Mouse (Mus musculus) midbrain, embryonic 15.5 days (tissue): Measurements from ENCODE around the gene Otulinl. TPM values are rescaled to one million over a fixed set of nuclear protein-coding genes. Genes with fewer than 3 reads are reported as not detected.

Experiments
- ATAC-seq: fragments of 200-750 bp; cut with Nextera tagmentation; replicated peaks from 2 replicates; pipeline ENCODE4 v1.8.0; 2017; ENCODE audit warnings: moderate TSS enrichment
- H3K27ac ChIP-seq: fragments of 300-500 bp; sonication (generic); 2 replicates; pipeline ENCODE4 v1.5.1; 2015; ENCODE audit warnings: mild to moderate bottlenecking, inconsistent platforms
- H3K27me3 ChIP-seq: fragments of 300-500 bp; sonication (generic); replicated peaks from 2 replicates; pipeline ENCODE4 v1.6.1; 2015; ENCODE audit warnings: inconsistent platforms
- H3K36me3 ChIP-seq: fragments of 300-500 bp; sonication (generic); replicated peaks from 2 replicates; pipeline ENCODE4 v1.6.1; 2015; ENCODE audit warnings: inconsistent platforms
- H3K4me1 ChIP-seq: fragments of 300-500 bp; sonication (generic); 2 replicates; pipeline ENCODE4 v1.6.1; 2015; ENCODE audit warnings: inconsistent platforms
- H3K4me2 ChIP-seq: fragments of 300-500 bp; sonication (generic); 2 replicates; pipeline ENCODE4 v1.6.1; 2015; ENCODE audit warnings: inconsistent platforms, mild to moderate bottlenecking, moderate library complexity
- H3K4me3 ChIP-seq: fragments of 300-500 bp; sonication (generic); 2 replicates; pipeline ENCODE4 v1.5.1; 2015; ENCODE audit warnings: mild to moderate bottlenecking, inconsistent platforms
- H3K9ac ChIP-seq: fragments of 300-500 bp; sonication (generic); 2 replicates; pipeline ENCODE4 v1.6.1; 2015; ENCODE audit warnings: mild to moderate bottlenecking, inconsistent platforms
- H3K9me3 ChIP-seq: fragments of 300-500 bp; sonication (generic); 2 replicates; pipeline ENCODE4 v1.6.1; 2016; ENCODE audit warnings: inconsistent platforms
- WGBS: fragments of 180-500 bp; shearing (Covaris S2); methylation state at CpG from one replicate; pipeline ENCODE4 v1.1.7; 2015; ENCODE audit warnings: mixed read lengths; 5-methylcytosine and 5-hydroxymethylcytosine counted together
- polyA plus RNA-seq: library from polyadenylated mRNA; unstranded; fragments of >200 nt; fragmentation: Nextera tagmentation; extraction: Ambion mirVana; gene quantifications from 2 replicates; pipeline ENCODE4 v1.2.1, GENCODE M21; 2015

The Otulinl gene
- polyA plus RNA-seq, 1 experiment from 2014 or later: 13.3 TPM

- no peaks in the 10 kb centered on the region for H3K36me3 ChIP-seq
- H3K9me3 ChIP-seq: no peaks in the 10 kb centered on the region
- H3K4me2 ChIP-seq: no peak overlapping the region
- no peaks in the 10 kb centered on the region for H3K27me3 ChIP-seq
- H3K9ac ChIP-seq: no peak overlapping the region
- H3K4me3 ChIP-seq: no peak overlapping the region
- no peak overlapping the region for H3K27ac ChIP-seq
- ATAC-seq: no peak; the same call in 1 of the 2 replicates
- WGBS: 39% methylated on average over 11 of the region's 11 CpGs
- H3K4me1 ChIP-seq: peaks cover 7% of the 10 kb centered on the region
Measured at GRCm38 (mm10) chr15:27702031-27702971, 20.9 kb upstream of the Otulinl start.

GRCm38 (mm10) chr15:27697632-27698031, 16.3 kb upstream of the Otulinl start:
- H3K27ac ChIP-seq: no peak overlapping the region
- H3K27me3 ChIP-seq: no peaks in the 10 kb centered on the region
- H3K9ac ChIP-seq: no peak overlapping the region
- ATAC-seq: no peak
- no peaks in the 10 kb centered on the region for H3K36me3 ChIP-seq
- H3K4me3 ChIP-seq: no peak overlapping the region
- peaks cover 2% of the 10 kb centered on the region for H3K4me1 ChIP-seq
- 94% methylated on average over 5 of the region's 5 CpGs for WGBS
- no peaks in the 10 kb centered on the region for H3K9me3 ChIP-seq
- no peak overlapping the region for H3K4me2 ChIP-seq

DNA sequence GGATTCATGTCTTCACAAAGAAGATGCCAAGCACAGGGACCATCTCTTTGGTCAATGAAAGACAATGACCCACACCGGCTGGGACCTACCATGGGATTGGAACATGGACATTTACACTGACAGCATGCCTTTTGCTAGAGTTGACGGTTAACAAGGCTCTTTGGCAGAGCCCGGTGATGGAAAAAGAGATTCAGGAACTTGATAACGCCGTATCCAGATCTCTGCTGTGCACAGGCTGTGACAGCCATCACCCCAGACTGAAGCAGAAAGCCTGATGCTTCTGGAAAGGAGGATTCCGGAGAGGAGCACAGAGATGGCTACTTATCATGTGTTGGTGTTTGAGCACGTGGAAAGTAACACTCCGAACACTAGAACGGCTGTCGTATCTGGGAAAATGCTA, 11.9 kb upstream of the Otulinl start:
- H3K4me1 ChIP-seq: no peaks in the 10 kb centered on the region
- H3K36me3 ChIP-seq: no peaks in the 10 kb centered on the region
- H3K27ac ChIP-seq: no peak overlapping the region
- H3K4me3 ChIP-seq: no peak overlapping the region
- H3K9me3 ChIP-seq: no peaks in the 10 kb centered on the region
- H3K9ac ChIP-seq: no peak overlapping the region
- no peak for ATAC-seq
- H3K27me3 ChIP-seq: no peaks in the 10 kb centered on the region
- H3K4me2 ChIP-seq: no peak overlapping the region
- 92% methylated on average over 10 of the region's 10 CpGs for WGBS

DNA sequence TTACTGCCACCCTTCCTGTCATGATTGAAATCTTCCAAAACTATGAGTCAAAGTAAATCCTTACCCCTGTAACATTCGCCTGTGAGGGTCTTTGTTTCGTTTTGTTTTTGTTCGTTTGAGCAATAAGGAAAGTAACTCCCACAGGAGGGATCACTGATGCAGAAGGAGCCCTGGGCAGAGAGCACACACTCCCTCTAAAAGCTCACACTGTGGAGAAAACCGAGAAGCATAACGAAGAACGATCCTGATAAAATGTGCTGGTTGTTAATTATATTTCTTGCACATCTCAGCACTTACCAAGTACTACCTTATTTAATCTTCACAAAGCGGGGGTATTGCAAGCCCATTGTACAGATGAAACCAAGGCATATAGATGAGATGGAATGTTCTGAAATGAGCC, 10.8 kb upstream of the Otulinl start:
- Histone ChIP-seq H3K27ac (no peak overlapping the region), H3K27me3 (no peaks in the 10 kb centered on the region), H3K9ac (no peak overlapping the region), H3K9me3 (no peaks in the 10 kb centered on the region), H3K4me2 (no peak overlapping the region), H3K4me3 (no peak overlapping the region), H3K36me3 (no peaks in the 10 kb centered on the region), H3K4me1 (no peaks in the 10 kb centered on the region)
- ATAC-seq: no peak
- WGBS: 73% methylated on average over 7 of the region's 7 CpGs

GRCm38 (mm10) chr15:27691213-27691612, 9.8 kb upstream of the Otulinl start:
- no peaks in the 10 kb centered on the region for H3K27me3 ChIP-seq
- H3K27ac ChIP-seq: no peak overlapping the region
- no peak overlapping the region for H3K4me3 ChIP-seq
- WGBS: 92% methylated on average over 7 of the region's 7 CpGs
- no peaks in the 10 kb centered on the region for H3K36me3 ChIP-seq
- H3K4me1 ChIP-seq: no peaks in the 10 kb centered on the region
- no peaks in the 10 kb centered on the region for H3K9me3 ChIP-seq
- no peak overlapping the region for H3K9ac ChIP-seq
- no peak for ATAC-seq
- H3K4me2 ChIP-seq: no peak overlapping the region

DNA sequence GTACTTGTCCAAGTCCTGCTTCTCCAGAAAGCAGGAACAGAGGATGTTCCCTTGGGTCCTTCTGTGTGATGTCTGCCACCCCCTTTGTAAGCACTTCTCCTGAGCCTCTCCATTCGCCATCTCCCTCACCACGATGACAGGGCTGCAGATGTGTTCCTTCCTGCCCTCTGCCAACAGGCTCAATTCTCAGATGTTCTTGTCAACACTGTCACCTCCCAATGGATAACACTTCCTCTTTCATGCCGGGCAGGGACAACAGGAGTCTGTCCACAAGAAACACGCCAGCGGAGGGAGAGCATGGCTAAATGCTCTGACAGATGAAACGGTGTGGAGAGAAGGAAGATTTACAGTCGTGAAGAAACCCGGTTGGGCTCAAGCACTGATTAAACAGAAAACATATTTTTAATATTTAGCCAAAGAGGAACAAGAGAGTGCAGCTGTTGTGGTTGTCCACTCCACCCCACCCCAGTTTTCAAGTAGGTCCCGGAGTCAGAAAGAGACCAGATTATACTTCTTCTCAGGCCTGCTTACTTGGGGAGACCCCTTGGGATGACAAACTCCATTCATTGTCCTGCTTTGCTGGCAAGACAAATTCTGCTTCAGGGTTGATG, 6.8 kb upstream of the Otulinl start:
- no peaks in the 10 kb centered on the region for H3K27me3 ChIP-seq
- H3K4me1 ChIP-seq: no peaks in the 10 kb centered on the region
- H3K4me3 ChIP-seq: no peak overlapping the region
- H3K4me2 ChIP-seq: no peak overlapping the region
- 85% methylated on average over 9 of the region's 9 CpGs for WGBS
- no peaks in the 10 kb centered on the region for H3K36me3 ChIP-seq
- H3K9ac ChIP-seq: no peak overlapping the region
- no peak for ATAC-seq
- H3K9me3 ChIP-seq: no peaks in the 10 kb centered on the region
- H3K27ac ChIP-seq: no peak overlapping the region

- H3K9me3 ChIP-seq: no peaks in the 10 kb centered on the region
- WGBS: 90% methylated on average over 7 of the region's 7 CpGs
- H3K36me3 ChIP-seq: no peaks in the 10 kb centered on the region
- H3K27ac ChIP-seq: no peak overlapping the region
- no peak for ATAC-seq
- H3K4me2 ChIP-seq: no peak overlapping the region
- H3K4me3 ChIP-seq: no peak overlapping the region
- 0 out of 2 replicates have a peak, but pooled peaks cover 4% of the 10 kb centered on the region for H3K27me3 ChIP-seq
- peaks cover 13% of the 10 kb centered on the region for H3K4me1 ChIP-seq
- no peak overlapping the region for H3K9ac ChIP-seq
Measured at GRCm38 (mm10) chr15:27684813-27685212, 3.4 kb upstream of the Otulinl start.

DNA sequence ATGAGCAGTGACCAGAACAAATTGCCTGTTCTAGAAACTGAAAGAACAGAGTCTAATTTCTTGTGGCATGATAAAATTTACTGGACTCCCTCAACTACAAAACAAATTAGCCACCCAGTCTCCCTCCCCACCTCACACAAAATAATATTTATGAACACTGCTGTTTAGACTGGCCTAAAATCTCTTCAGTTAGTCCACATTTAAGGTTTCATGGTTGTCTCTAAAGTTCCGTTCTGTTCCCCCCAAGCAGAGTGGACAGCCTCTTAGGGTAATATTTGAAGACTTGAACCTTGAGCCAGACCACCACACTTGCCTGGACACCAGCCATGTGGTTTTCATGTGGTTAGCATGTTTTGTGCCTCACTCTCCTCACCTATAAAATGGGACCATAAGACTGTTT, 1.8 kb upstream of the Otulinl start:
- Histone ChIP-seq H3K36me3 (no peaks in the 10 kb centered on the region), H3K4me2 (no peak overlapping the region), H3K27me3 (0 out of 2 replicates have a peak, but pooled peaks cover 4% of the 10 kb centered on the region), H3K27ac (no peak overlapping the region), H3K4me3 (no peak overlapping the region), H3K9me3 (no peaks in the 10 kb centered on the region), H3K9ac (no peak overlapping the region), H3K4me1 (peaks cover 13% of the 10 kb centered on the region)
- no peak for ATAC-seq
- whole genome bisulfite sequencing: 97% methylated on average over 1 of the region's 1 CpGs

GRCm38 (mm10) chr15:27682619-27683018, 1.2 kb upstream of the Otulinl start:
- ATAC-seq: no peak
- Histone ChIP-seq H3K27ac (no peak overlapping the region), H3K36me3 (no peaks in the 10 kb centered on the region), H3K9ac (no peak overlapping the region), H3K4me2 (no peak overlapping the region), H3K9me3 (no peaks in the 10 kb centered on the region), H3K4me1 (peaks cover 13% of the 10 kb centered on the region), H3K27me3 (0 out of 2 replicates have a peak, but pooled peaks cover 4% of the 10 kb centered on the region), H3K4me3 (no peak overlapping the region)
- WGBS: 19% methylated on average over 9 of the region's 9 CpGs

- H3K27me3 ChIP-seq: 0 out of 2 replicates have a peak, but pooled peaks cover 4% of the 10 kb centered on the region
- peak overlapping the region; percentile 65 for H3K9ac ChIP-seq
- no peak; the same call in 1 of the 2 replicates for ATAC-seq
- peaks cover 21% of the 10 kb centered on the region for H3K4me1 ChIP-seq
- H3K27ac ChIP-seq: peak overlapping the region; percentile 35; the same call in 1 of the 2 replicates
- no peaks in the 10 kb centered on the region for H3K36me3 ChIP-seq
- H3K4me3 ChIP-seq: peak overlapping the region; percentile 83
- peak overlapping the region; percentile 93 for H3K4me2 ChIP-seq
- WGBS: 3% methylated on average over 28 of the region's 28 CpGs
- no peaks in the 10 kb centered on the region for H3K9me3 ChIP-seq
Measured at GRCm38 (mm10) chr15:27680997-27681396, 382 bp downstream of the Otulinl start.

GRCm38 (mm10) chr15:27678511-27678910, 2.9 kb downstream of the Otulinl start:
- WGBS: 83% methylated on average over 9 of the region's 9 CpGs
- Histone ChIP-seq H3K9ac (no peak overlapping the region), H3K27me3 (0 out of 2 replicates have a peak, but pooled peaks cover 4% of the 10 kb centered on the region), H3K27ac (no peak overlapping the region), H3K36me3 (no peaks in the 10 kb centered on the region), H3K9me3 (no peaks in the 10 kb centered on the region), H3K4me3 (no peak overlapping the region), H3K4me1 (peaks cover 22% of the 10 kb centered on the region), H3K4me2 (no peak overlapping the region)
- no peak for ATAC-seq

DNA sequence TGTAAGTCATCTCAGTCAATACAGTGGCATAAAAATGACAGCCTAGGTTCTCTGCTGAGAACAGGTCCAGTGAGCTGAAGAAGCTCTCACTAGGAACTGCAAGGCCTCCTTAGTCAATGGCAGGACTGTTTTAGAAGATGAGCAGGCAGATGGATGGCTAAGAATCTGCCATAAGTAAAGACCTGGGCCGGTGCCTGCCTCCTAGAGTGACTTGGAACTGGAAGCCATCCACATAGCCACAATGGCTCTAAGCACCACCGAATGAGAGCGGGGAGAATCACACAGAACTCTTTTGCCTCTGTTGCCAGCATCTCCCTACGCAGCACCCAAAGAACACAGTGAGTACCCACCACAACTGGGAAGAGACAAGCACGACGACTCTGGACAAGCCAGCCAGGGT, 3.6 kb downstream of the Otulinl start:
- Histone ChIP-seq H3K27ac (no peak overlapping the region), H3K9me3 (no peaks in the 10 kb centered on the region), H3K27me3 (0 out of 2 replicates have a peak, but pooled peaks cover 4% of the 10 kb centered on the region), H3K4me3 (no peak overlapping the region), H3K4me2 (no peak overlapping the region), H3K9ac (no peak overlapping the region), H3K4me1 (peaks cover 22% of the 10 kb centered on the region), H3K36me3 (no peaks in the 10 kb centered on the region)
- WGBS: 88% methylated on average over 6 of the region's 6 CpGs
- no peak for ATAC-seq
